10 mouse cellular contexts compared by ENCODE assay signal in the genomic region with DNA sequence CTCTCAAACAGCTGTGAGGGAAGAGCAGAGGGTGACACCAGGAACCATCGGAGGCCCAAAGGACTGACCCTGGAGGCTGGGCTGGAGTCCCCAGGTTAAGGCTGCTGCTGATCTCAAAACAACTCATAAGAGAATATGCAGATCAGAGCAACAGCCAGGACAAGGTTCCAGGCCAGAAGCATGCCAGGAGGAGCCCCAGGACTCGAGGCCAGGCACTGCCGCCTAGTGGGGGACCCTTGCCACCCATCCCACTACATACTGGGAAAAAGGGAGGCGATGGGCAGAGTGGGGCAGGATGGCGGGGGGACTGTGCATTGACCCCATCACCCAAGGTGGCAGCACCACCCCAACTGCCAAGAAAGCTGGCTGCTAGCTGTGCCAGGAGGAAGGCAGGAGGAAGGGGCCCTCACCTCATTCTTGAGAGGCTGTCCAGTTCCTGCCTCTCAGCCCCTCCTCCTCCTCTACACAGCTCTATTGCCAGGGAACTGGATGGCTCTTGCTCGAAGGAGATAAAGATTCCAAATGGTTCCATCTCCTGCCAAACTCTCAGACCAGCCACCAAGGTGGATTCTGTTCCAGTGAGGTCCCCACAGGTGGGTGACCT.
DNase-seq lines count a peak whose midpoint lies in the region; ATAC-seq and TF ChIP-seq lines count a peak whose summit lies in the region.
"Had no signal": no experiment of that assay in that cellular context is flagged by ENCODE, and none has a peak within 500 bp of the region (broad histone marks: within the 10 kb centered on the region; RNA-seq: fewer than 3 reads in every experiment).

No protein-coding gene starts in this region.

- no peaks in the 10 kb centered on the region for H3K9me3 ChIP-seq in liver, embryonic 13.5 days (replicated peaks)
- no peaks in the 10 kb centered on the region for H3K9me3 ChIP-seq in liver, embryonic 11.5 days (ENCODE audit: control insufficient read depth, low read length)
- H3K9me3 ChIP-seq in limb, embryonic 10.5 days (replicated peaks), result no peaks in the 10 kb centered on the region
- H3K9me3 ChIP-seq: heart, embryonic 13.5 days had no signal

- no peaks in the 10 kb centered on the region for H3K27me3 ChIP-seq in heart, adult 2 months (ENCODE audit: control insufficient read depth, insufficient read depth, low read length)
- no peaks in the 10 kb centered on the region for H3K27me3 ChIP-seq in liver, embryonic 13.5 days
- H3K27me3 ChIP-seq in liver, embryonic 11.5 days (replicated peaks; ENCODE audit: control insufficient read depth, insufficient read depth, low read length), result no peaks in the 10 kb centered on the region
- H3K27me3 ChIP-seq in limb, embryonic 10.5 days (ENCODE audit: low read depth, poor library complexity, severe bottlenecking), result no peaks in the 10 kb centered on the region
- H3K27me3 ChIP-seq: heart, embryonic 13.5 days had no signal

- peak; percentile 32 for TF ChIP-seq CTCF in heart, adult 2 months (IDR thresholded peaks at IDR 0.05)

- ATAC-seq in liver, embryonic 13.5 days (ENCODE audit: low read depth), result peak; percentile 34; the same call in 1 of the 2 replicates
- ATAC-seq in liver, embryonic 11.5 days (replicated peaks; ENCODE audit: low FRiP score), result no peak

- no peak for DNase-seq in heart, adult 2 months
- no peak for DNase-seq in heart, adult 9 months (ENCODE audit: low spot score in 2 of 2)
- DNase-seq in liver, embryonic 13.5 days, result no peak
- DNase-seq in liver, embryonic 11.5 days (ENCODE audit: low spot score), result no peak
- DNase-seq in R1 (ENCODE audit: low read depth, low spot score), result peak; percentile 7
- DNase-seq in limb, embryonic 10.5 days (ENCODE audit: low spot score), result no peak
- no peak for DNase-seq in spleen, postnatal 14 days (ENCODE audit: low spot score in 2 of 2)
- no peak for DNase-seq in urinary bladder, adult 2 months (ENCODE audit: low spot score)
- DNase-seq: thymus, adult 2 months had no signal

- TF ChIP-seq POLR2A in heart, adult 2 months (IDR thresholded peaks at IDR 0.05; ENCODE audit: insufficient read depth, low read depth, low read length), result no peak

- no peak overlapping the region for H3K4me2 ChIP-seq in liver, embryonic 13.5 days
- no peak overlapping the region for H3K4me2 ChIP-seq in liver, embryonic 11.5 days
- H3K4me2 ChIP-seq: heart, embryonic 13.5 days had no signal

- no peak overlapping the region for H3K4me3 ChIP-seq in heart, adult 2 months
- H3K4me3 ChIP-seq in liver, embryonic 13.5 days (replicated peaks), result no peak overlapping the region
- H3K4me3 ChIP-seq in liver, embryonic 11.5 days (ENCODE audit: low read depth, low read length), result no peak overlapping the region
- no peak overlapping the region for H3K4me3 ChIP-seq in limb, embryonic 10.5 days
- H3K4me3 ChIP-seq: heart, embryonic 13.5 days had no signal

- no peak overlapping the region for H3K9ac ChIP-seq in heart, adult 2 months (ENCODE audit: low read depth, low read length)
- no peak overlapping the region for H3K9ac ChIP-seq in liver, embryonic 13.5 days
- H3K9ac ChIP-seq in liver, embryonic 11.5 days (ENCODE audit: low read depth, low read length), result no peak overlapping the region
- H3K9ac ChIP-seq: heart, embryonic 13.5 days had no signal

- intact Hi-C loops in heart, adult 2 months (cut with DNase I), result no loop called here

- TF ChIP-seq EP300 in heart, adult 2 months (IDR thresholded peaks at IDR 0.05; ENCODE audit: insufficient read depth, low read depth, low read length), result no peak

- no peaks in the 10 kb centered on the region for H3K79me2 ChIP-seq in heart, adult 2 months (replicated peaks; ENCODE audit: control insufficient read depth, insufficient read depth, low read length)

- no peak overlapping the region for H3K27ac ChIP-seq in heart, adult 2 months
- H3K27ac ChIP-seq in liver, embryonic 13.5 days, result no peak overlapping the region
- no peak overlapping the region for H3K27ac ChIP-seq in liver, embryonic 11.5 days (ENCODE audit: low read depth, low read length)
- peak overlapping the region; percentile 25 for H3K27ac ChIP-seq in limb, embryonic 10.5 days
- H3K27ac ChIP-seq: heart, embryonic 13.5 days had no signal

- H3K36me3 ChIP-seq in heart, adult 2 months (ENCODE audit: control insufficient read depth, insufficient read depth, low read length), result no peaks in the 10 kb centered on the region
- H3K36me3 ChIP-seq in liver, embryonic 13.5 days, result no peaks in the 10 kb centered on the region
- no peaks in the 10 kb centered on the region for H3K36me3 ChIP-seq in liver, embryonic 11.5 days (ENCODE audit: control insufficient read depth, insufficient read depth, low read length)
- H3K36me3 ChIP-seq in limb, embryonic 10.5 days, result no peaks in the 10 kb centered on the region
- H3K36me3 ChIP-seq: heart, embryonic 13.5 days had no signal

- no peaks in the 10 kb centered on the region for H3K4me1 ChIP-seq in heart, adult 2 months (ENCODE audit: control insufficient read depth, insufficient read depth, low read length)
- no peaks in the 10 kb centered on the region for H3K4me1 ChIP-seq in liver, embryonic 13.5 days (replicated peaks)
- no peaks in the 10 kb centered on the region for H3K4me1 ChIP-seq in liver, embryonic 11.5 days (replicated peaks; ENCODE audit: control insufficient read depth, insufficient read depth, low read length)
- H3K4me1 ChIP-seq in limb, embryonic 10.5 days, result peaks cover 11% of the 10 kb centered on the region
- H3K4me1 ChIP-seq: heart, embryonic 13.5 days had no signal

- 45% methylated on average over 6 of the region's 6 CpGs for WGBS in heart, adult 2 months
- 43% methylated on average over 6 of the region's 6 CpGs for WGBS in liver, embryonic 13.5 days (ENCODE audit: insufficient replicate concordance)
- 52% methylated on average over 6 of the region's 6 CpGs for WGBS in liver, embryonic 11.5 days
- 52% methylated on average over 6 of the region's 6 CpGs for WGBS in limb, embryonic 10.5 days
